Mouse (Mus musculus) T-helper 2 cell (primary cell): ENCODE measurements around the gene Rexo4.

ENCODE experiments used
- in situ Hi-C: fragments of 300-600 bp; cut with MboI, MseI; formaldehyde crosslinking; loops from one replicate; pipeline ENCODE4 v1.15.1; 2025; ENCODE audit warnings: high pct_unique_total_duplicates

Rexo4 gene

GRCm38 (mm10) chr2:26951346-26951905 is 12.8 kb downstream of the Rexo4 start:
- in situ Hi-C loops, result no loop called here

GRCm38 (mm10) chr2:26950411-26950810 is 13.8 kb downstream of the Rexo4 start:
- in situ Hi-C loops, result no loop called here

GRCm38 (mm10) chr2:26943253-26943652 is 20.9 kb downstream of the Rexo4 start:
- in situ Hi-C loops, result no loop called here

GRCm38 (mm10) chr2:26941539-26941938 is 22.6 kb downstream of the Rexo4 start:
- in situ Hi-C loops, result no loop called here

- in situ Hi-C loops, result no loop called here
These were observed 27.8 kb downstream of the Rexo4 start for GRCm38 (mm10) chr2:26936425-26936824.

- in situ Hi-C loops, result no loop called here
These were observed 28.9 kb downstream of the Rexo4 start for GRCm38 (mm10) chr2:26935286-26935685.

- in situ Hi-C loops, result no loop called here
These were observed 30.7 kb downstream of the Rexo4 start, which contains the start of the genes Surf4 and Stkld1 for GRCm38 (mm10) chr2:26933304-26934055. Gene Surf4, minus strand, starts transcription at chr2:26933928. Gene Stkld1, plus strand, starts transcription at chr2:26934047.

GRCm38 (mm10) chr2:26932473-26933303 is 31.5 kb downstream of the Rexo4 start:
- in situ Hi-C loops, result no loop called here

- in situ Hi-C loops, result no loop called here
These were observed 33.8 kb downstream of the Rexo4 start for GRCm38 (mm10) chr2:26930390-26930789.

- in situ Hi-C loops, result no loop called here
These were observed 36.3 kb downstream of the Rexo4 start for GRCm38 (mm10) chr2:26927745-26928476.

GRCm38 (mm10) chr2:26921784-26922183 is 42.4 kb downstream of the Rexo4 start:
- in situ Hi-C loops, result no loop called here

GRCm38 (mm10) chr2:26920190-26920855 is 43.9 kb downstream of the Rexo4 start:
- in situ Hi-C loops, result no loop called here

GRCm38 (mm10) chr2:26919684-26920083 is 44.5 kb downstream of the Rexo4 start:
- in situ Hi-C loops, result no loop called here

GRCm38 (mm10) chr2:26916738-26917137 is 47.4 kb downstream of the Rexo4 start:
- in situ Hi-C loops, result no loop called here

GRCm38 (mm10) chr2:26915927-26916728 is 48.1 kb downstream of the Rexo4 start, which contains the start of the genes Surf2 and Surf1:
Gene Surf2, plus strand, starts transcription at chr2:26916367.
Gene Surf1, minus strand, starts transcription at chr2:26916530.
- in situ Hi-C loops, result no loop called here

- in situ Hi-C loops, result no loop called here
These were observed 49.8 kb downstream of the Rexo4 start for GRCm38 (mm10) chr2:26914148-26914941.

GRCm38 (mm10) chr2:26913416-26914147 is 50.6 kb downstream of the Rexo4 start:
- in situ Hi-C loops, result no loop called here

- in situ Hi-C loops, result no loop called here
These were observed 51.9 kb downstream of the Rexo4 start for GRCm38 (mm10) chr2:26912253-26912770.
